ENCODE assay signal across 8 mouse cellular contexts in genomic region chr12:113146112-113147057, GRCm38 (mm10). TPM values are rescaled to one million over a fixed set of nuclear protein-coding genes. Genes with fewer than 3 reads are reported as not detected.
DNase-seq lines count a peak whose midpoint lies in the region; ATAC-seq and TF ChIP-seq lines count a peak whose summit lies in the region.

Crip1 (plus strand) TSS chr12:113146316.

- 6% methylated on average over 45 of the region's 45 CpGs for WGBS in embryonic facial prominence, embryonic 11.5 days
- WGBS in intestine, postnatal 0 days: 12% methylated on average over 45 of the region's 45 CpGs
- WGBS in limb, embryonic 12.5 days: 12% methylated on average over 45 of the region's 45 CpGs
- 8% methylated on average over 45 of the region's 45 CpGs for whole genome bisulfite sequencing in midbrain, embryonic 13.5 days
- 9% methylated on average over 45 of the region's 45 CpGs for WGBS in small intestine, adult 2 months

- 0 out of 2 replicates have a peak within 1 kb of the TSS, but pooled peaks have one; percentile 5 for H3K4me3 ChIP-seq in embryonic facial prominence, embryonic 11.5 days (ENCODE audit: low read depth, low read length)
- H3K4me3 ChIP-seq in intestine, postnatal 0 days (ENCODE audit: low read depth, low read length): peak within 1 kb of the TSS; percentile 31
- 0 out of 2 replicates have a peak within 1 kb of the TSS, but pooled peaks have one; percentile 16 for H3K4me3 ChIP-seq in limb, embryonic 12.5 days (replicated peaks)
- H3K4me3 ChIP-seq in midbrain, embryonic 13.5 days (replicated peaks): no peak within 1 kb of the TSS; the same call in 1 of the 2 replicates
- peak within 1 kb of the TSS; percentile 62 for H3K4me3 ChIP-seq in small intestine, adult 2 months (ENCODE audit: low read depth, low read length)

- peak; percentile 24; the same call in 1 of the 2 replicates for TF ChIP-seq POLR2A in small intestine, adult 2 months (IDR thresholded peaks at IDR 0.05; ENCODE audit: low read depth, low read length)

- peaks cover 15% of the 10 kb centered on the region for H3K27me3 ChIP-seq in embryonic facial prominence, embryonic 11.5 days (ENCODE audit: control insufficient read depth, insufficient read depth, low read length)
- H3K27me3 ChIP-seq in intestine, postnatal 0 days (replicated peaks; ENCODE audit: control insufficient read depth, insufficient read depth, low read length): peaks cover 22% of the 10 kb centered on the region
- peaks cover 97% of the 10 kb centered on the region for H3K27me3 ChIP-seq in limb, embryonic 12.5 days
- peaks cover 18% of the 10 kb centered on the region for H3K27me3 ChIP-seq in midbrain, embryonic 13.5 days
- H3K27me3 ChIP-seq in small intestine, adult 2 months (ENCODE audit: control insufficient read depth, insufficient read depth, low read length): peaks cover 13% of the 10 kb centered on the region; the same call in 1 of the 2 replicates

- peak; percentile 86 for DNase-seq in layer of hippocampus, adult 11-12 months (ENCODE audit: low spot score)
- DNase-seq in layer of hippocampus, adult 9-10 months (ENCODE audit: low spot score): no peak
- DNase-seq in embryonic facial prominence, embryonic 11.5 days (ENCODE audit: low spot score): peak; percentile 83

- no peaks in the 10 kb centered on the region for H3K9me3 ChIP-seq in embryonic facial prominence, embryonic 11.5 days (replicated peaks; ENCODE audit: control insufficient read depth, low read length)
- no peaks in the 10 kb centered on the region for H3K9me3 ChIP-seq in intestine, postnatal 0 days (ENCODE audit: control insufficient read depth)
- H3K9me3 ChIP-seq in limb, embryonic 12.5 days: no peaks in the 10 kb centered on the region
- H3K9me3 ChIP-seq in midbrain, embryonic 13.5 days: no peaks in the 10 kb centered on the region

- no peak within 1 kb of the TSS for H3K9ac ChIP-seq in embryonic facial prominence, embryonic 11.5 days (replicated peaks; ENCODE audit: low read length)
- H3K9ac ChIP-seq in intestine, postnatal 0 days (ENCODE audit: low read depth, low read length): peak within 1 kb of the TSS; percentile 32; the same call in 1 of the 2 replicates
- no peak within 1 kb of the TSS; the same call in 1 of the 2 replicates for H3K9ac ChIP-seq in limb, embryonic 12.5 days (replicated peaks)
- no peak within 1 kb of the TSS for H3K9ac ChIP-seq in midbrain, embryonic 13.5 days (replicated peaks)

- ATAC-seq in embryonic facial prominence, embryonic 11.5 days (replicated peaks; ENCODE audit: insufficient number of reproducible peaks, low FRiP score, low TSS enrichment, low read depth): no peak
- ATAC-seq in granulocyte monocyte progenitor cell, adult 5-6 weeks (replicated peaks; ENCODE audit: poor library complexity, severe bottlenecking): peak; percentile 58
- ATAC-seq in intestine, postnatal 0 days: peak; percentile 40
- no peak for ATAC-seq in limb, embryonic 12.5 days (ENCODE audit: insufficient number of reproducible peaks, insufficient read depth, low FRiP score, low TSS enrichment, low read depth)
- ATAC-seq in midbrain, embryonic 13.5 days: peak; percentile 18

- H3K4me1 ChIP-seq in embryonic facial prominence, embryonic 11.5 days (ENCODE audit: control insufficient read depth, insufficient read depth, low read length): peaks cover 4% of the 10 kb centered on the region
- H3K4me1 ChIP-seq in intestine, postnatal 0 days (replicated peaks; ENCODE audit: control insufficient read depth, insufficient read depth, low read length): peaks cover 20% of the 10 kb centered on the region
- peaks cover 27% of the 10 kb centered on the region for H3K4me1 ChIP-seq in limb, embryonic 12.5 days (replicated peaks)
- peaks cover 42% of the 10 kb centered on the region for H3K4me1 ChIP-seq in midbrain, embryonic 13.5 days (replicated peaks)
- H3K4me1 ChIP-seq in small intestine, adult 2 months (ENCODE audit: control insufficient read depth, insufficient read depth, insufficient read length, low read length): peaks cover 52% of the 10 kb centered on the region

- no peaks in the 10 kb centered on the region for H3K36me3 ChIP-seq in embryonic facial prominence, embryonic 11.5 days (replicated peaks; ENCODE audit: control insufficient read depth, insufficient read depth, low read depth, low read length)
- H3K36me3 ChIP-seq in intestine, postnatal 0 days (ENCODE audit: control insufficient read depth, insufficient read depth): peaks cover 7% of the 10 kb centered on the region; the same call in 1 of the 2 replicates
- H3K36me3 ChIP-seq in limb, embryonic 12.5 days: no peaks in the 10 kb centered on the region
- H3K36me3 ChIP-seq in midbrain, embryonic 13.5 days: peaks cover 25% of the 10 kb centered on the region
- H3K36me3 ChIP-seq in small intestine, adult 2 months (ENCODE audit: control insufficient read depth, insufficient read depth, low read length): no peaks in the 10 kb centered on the region

- H3K4me2 ChIP-seq in embryonic facial prominence, embryonic 11.5 days (ENCODE audit: low read depth, low read length): peak within 1 kb of the TSS; percentile 20; the same call in 1 of the 2 replicates
- peak within 1 kb of the TSS; percentile 63 for H3K4me2 ChIP-seq in intestine, postnatal 0 days (replicated peaks; ENCODE audit: low read depth)
- peak within 1 kb of the TSS; percentile 36 for H3K4me2 ChIP-seq in limb, embryonic 12.5 days
- H3K4me2 ChIP-seq in midbrain, embryonic 13.5 days (replicated peaks): peak within 1 kb of the TSS; percentile 38

- TF ChIP-seq CTCF in intestine, postnatal 0 days (IDR thresholded peaks at IDR 0.05; ENCODE audit: low read depth): peak; percentile 94
- peak; percentile 93 for TF ChIP-seq CTCF in small intestine, adult 2 months (IDR thresholded peaks at IDR 0.05; ENCODE audit: extremely low read depth, insufficient read length, insufficient replicate concordance, low read depth, low read length)

- H3K27ac ChIP-seq in embryonic facial prominence, embryonic 11.5 days (replicated peaks; ENCODE audit: low read depth, low read length): no peak within 1 kb of the TSS
- H3K27ac ChIP-seq in intestine, postnatal 0 days (ENCODE audit: low read depth, low read length): peak within 1 kb of the TSS; percentile 58
- no peak within 1 kb of the TSS for H3K27ac ChIP-seq in limb, embryonic 12.5 days
- no peak within 1 kb of the TSS; the same call in 1 of the 2 replicates for H3K27ac ChIP-seq in midbrain, embryonic 13.5 days
- peak within 1 kb of the TSS; percentile 91 for H3K27ac ChIP-seq in small intestine, adult 2 months (ENCODE audit: insufficient read depth, low read depth, low read length)

RNA-seq across cellular contexts. Expression of gene Crip1, which starts in this region (rescaled TPM):
- polyA plus RNA-seq in embryonic facial prominence, embryonic 11.5 days (2014; fragmentation: Nextera tagmentation; extraction: Ambion mirVana): 63.5 and 72.1 TPM in 2 replicates
- 161 and 242 TPM in 2 replicates for total RNA-seq in granulocyte monocyte progenitor cell, adult 5-6 weeks (2014; fragmentation: Nextera tagmentation)
- 84.6 and 103 TPM in 2 replicates for total RNA-seq in granulocyte monocyte progenitor cell, adult 5-6 weeks (2017)
- 1,918 and 1,992 TPM in 2 replicates for polyA plus RNA-seq in intestine, postnatal 0 days (2015; fragmentation: Nextera tagmentation; extraction: Ambion mirVana)
- polyA plus RNA-seq in limb, embryonic 12.5 days (2016; fragmentation: Nextera tagmentation; extraction: Ambion mirVana): 71.0 and 73.2 TPM in 2 replicates
- 31.0 and 35.1 TPM in 2 replicates for polyA plus RNA-seq in midbrain, embryonic 13.5 days (2015; fragmentation: Nextera tagmentation; extraction: Ambion mirVana)
- polyA plus RNA-seq in small intestine, adult 2 months (2012; rRNA removed): 4,805 and 16,576 TPM in 2 replicates

Comparison
In these comparisons a context has a peak if more than half of its experiments do, and no peak if none do; other contexts are left out.
1. RNA of gene Crip1 (polyA plus RNA-seq): 4,805 to 16,576 TPM in small intestine, adult 2 months and 1,918 to 1,992 TPM in intestine, postnatal 0 days; 71.0 to 73.2 TPM in limb, embryonic 12.5 days, 63.5 to 72.1 TPM in embryonic facial prominence, embryonic 11.5 days and 31.0 to 35.1 TPM in midbrain, embryonic 13.5 days; every median in the first group is over 10 times any median in the second.
2. ATAC-seq: peak in granulocyte monocyte progenitor cell, adult 5-6 weeks (single experiment), intestine, postnatal 0 days (single experiment) and midbrain, embryonic 13.5 days (single experiment); none in embryonic facial prominence, embryonic 11.5 days (single experiment) and limb, embryonic 12.5 days (single experiment).
3. H3K27ac ChIP-seq: peak in intestine, postnatal 0 days (single experiment) and small intestine, adult 2 months (single experiment); none in embryonic facial prominence, embryonic 11.5 days (single experiment), limb, embryonic 12.5 days (single experiment) and midbrain, embryonic 13.5 days (single experiment).
4. Peak in every context shown above with its lines, with median percentiles within 50 percentile points of each other: H3K4me2 ChIP-seq.